15 mouse cellular contexts compared by ENCODE assay signal in genomic region chr8:84552457-84552856, GRCm38 (mm10).
A peak's percentile ranks its signal among the peaks of the same experiment; 100 is the strongest.
DNase-seq lines count a peak whose midpoint lies in the region; TF ChIP-seq lines count a peak whose summit lies in the region.
"Had no signal": no experiment of that assay in that cellular context is flagged by ENCODE, and none has a peak within 500 bp of the region (broad histone marks: within the 10 kb centered on the region; RNA-seq: fewer than 3 reads in every experiment).

No protein-coding gene starts in this region.

- no peak overlapping the region for H3K4me3 ChIP-seq in cerebellum, adult 2 months (replicated peaks; ENCODE audit: insufficient read depth, low read depth, low read length)
- H3K4me3 ChIP-seq in layer of hippocampus, adult 2 months = no peak overlapping the region
- H3K4me3 ChIP-seq: embryonic facial prominence, embryonic 13.5 days; embryonic facial prominence, embryonic 15.5 days; erythroblast, embryonic 14.5 days; forebrain, embryonic 10.5 days; forebrain, embryonic 12.5 days had no signal

- peaks cover 53% of the 10 kb centered on the region for H3K4me1 ChIP-seq in cerebellum, adult 2 months (ENCODE audit: control insufficient read depth, insufficient read depth, low read length)
- H3K4me1 ChIP-seq: forebrain, embryonic 10.5 days had no signal

- TF ChIP-seq POLR2A in cerebellum, adult 2 months (IDR thresholded peaks at IDR 0.05; ENCODE audit: borderline replicate concordance, insufficient read depth, low read length) = no peak

- TF ChIP-seq CTCF in cerebellum, adult 2 months (IDR thresholded peaks at IDR 0.05; ENCODE audit: borderline replicate concordance, insufficient read depth, low read depth, low read length) = no peak
- no peak for TF ChIP-seq CTCF in layer of hippocampus, adult 2 months (conservative IDR thresholded peaks at IDR 0.05)

- peak in 1 of 2 experiments; percentile 38 for DNase-seq in cerebellum, adult 2 months
- DNase-seq in cerebellum, postnatal 36 days = no peak
- DNase-seq in cerebellum, adult 9-10 months = peak; percentile 68
- DNase-seq in cerebellum, adult 18-20 months = no peak
- DNase-seq in layer of hippocampus, adult 2 months (ENCODE audit: low spot score in 2 of 2) = no peak
- DNase-seq in layer of hippocampus, postnatal 14 days (ENCODE audit: low spot score in 2 of 2) = no peak
- DNase-seq: adrenal gland, adult 2 months; adrenal gland, postnatal 10 days; adrenal gland, postnatal 25 days; embryo, embryonic 11 days had no signal

- no peaks in the 10 kb centered on the region for H3K27me3 ChIP-seq in cerebellum, adult 2 months (ENCODE audit: control insufficient read depth, insufficient read depth, low read length)

- H3K27ac ChIP-seq in cerebellum, adult 2 months (ENCODE audit: insufficient read depth, low read length) = peak overlapping the region; percentile 97
- H3K27ac ChIP-seq in layer of hippocampus, adult 2 months = peak overlapping the region; percentile 2; the same call in 1 of the 2 replicates
- H3K27ac ChIP-seq: embryonic facial prominence, embryonic 13.5 days; embryonic facial prominence, embryonic 15.5 days; forebrain, embryonic 10.5 days; forebrain, embryonic 12.5 days had no signal

- WGBS in cerebellum, adult 2 months = 39% methylated on average over 4 of the region's 4 CpGs
